Mouse (Mus musculus) lung, postnatal 0 days (tissue): ENCODE results near the gene Tdrd9.

Experiments used
- CTCF ChIP-seq: IDR thresholded peaks from 2 replicates; pipeline ENCODE4 v1.5.1; 2016; ENCODE audit warnings: antibody characterized with exemption, mild to moderate bottlenecking
- EP300 ChIP-seq: IDR thresholded peaks from 2 replicates; pipeline ENCODE4 v1.6.1; 2016; ENCODE audit warnings: antibody characterized with exemption, mild to moderate bottlenecking, control low read depth

DNA sequence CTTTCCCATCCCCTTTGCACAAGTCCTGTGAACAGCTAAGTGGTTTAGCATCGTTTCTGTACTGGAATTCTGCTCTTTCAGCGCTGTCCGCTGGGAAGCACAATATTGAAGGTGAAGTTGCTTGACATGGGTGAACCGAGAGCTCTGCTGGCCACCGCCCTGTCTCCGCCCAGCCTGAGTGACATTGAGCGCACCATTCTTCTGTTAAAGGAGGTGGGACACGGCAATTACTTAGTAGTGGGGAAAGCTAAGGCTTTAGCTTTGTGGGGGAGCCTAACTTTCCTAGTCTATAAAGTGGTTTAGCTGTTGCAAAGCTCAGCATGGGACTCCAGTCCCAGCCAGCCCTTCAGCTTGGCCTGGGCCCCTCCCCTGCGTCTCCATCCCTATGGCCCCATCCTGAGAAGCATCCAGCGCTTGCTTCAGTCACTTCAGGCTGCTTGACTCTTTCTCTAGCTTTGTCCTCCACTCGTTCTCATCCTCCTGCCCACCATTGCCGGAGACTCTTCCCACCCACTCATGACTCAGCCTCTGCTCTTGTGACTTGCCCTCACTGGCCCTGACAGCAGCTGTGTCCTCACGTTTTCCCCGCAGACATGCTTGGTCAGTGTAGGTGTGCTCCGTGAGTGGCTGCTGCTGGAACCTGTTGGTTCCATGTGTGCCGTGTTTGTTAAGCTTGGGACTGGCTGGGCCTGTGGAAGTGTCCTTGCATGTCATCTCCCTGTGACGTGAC lies 53.4 kb downstream of the Tdrd9 start:
- TF ChIP-seq CTCF (no peak), EP300 (no peak)
